Mouse (Mus musculus): ENCODE results near the gene Gbx1. TPM values are rescaled to one million over a fixed set of nuclear protein-coding genes. Genes with fewer than 3 reads are reported as not detected.
A peak's percentile ranks its signal among the peaks of the same experiment; 100 is the strongest.

Gbx1 gene
- polyA plus RNA-seq, 1 experiment from 2014 or later = 0.34 TPM

GRCm38 (mm10) chr5:24512271-24512670 is 14.7 kb downstream of the Gbx1 start:
- 57% methylated on average over 8 of the region's 8 CpGs for WGBS
- no peak overlapping the region for H3K27ac ChIP-seq (replicated peaks)
- no peaks in the 10 kb centered on the region for H3K9me3 ChIP-seq
- H3K36me3 ChIP-seq (replicated peaks) = no peaks in the 10 kb centered on the region
- 0 out of 2 replicates have a peak, but pooled peaks cover 12% of the 10 kb centered on the region for H3K27me3 ChIP-seq (replicated peaks; ENCODE audit: low read depth, poor library complexity, severe bottlenecking)
- DNase-seq (ENCODE audit: low spot score) = no peak
- H3K4me3 ChIP-seq = no peak overlapping the region
- peaks cover 19% of the 10 kb centered on the region for H3K4me1 ChIP-seq

- H3K9me3 ChIP-seq = no peaks in the 10 kb centered on the region
- WGBS = 54% methylated on average over 11 of the region's 11 CpGs
- peaks cover 15% of the 10 kb centered on the region for H3K27me3 ChIP-seq (replicated peaks; ENCODE audit: low read depth, poor library complexity, severe bottlenecking)
- no peak overlapping the region for H3K4me3 ChIP-seq
- no peak overlapping the region for H3K27ac ChIP-seq (replicated peaks)
- DNase-seq (ENCODE audit: low spot score) = peak; percentile 33
- no peaks in the 10 kb centered on the region for H3K36me3 ChIP-seq (replicated peaks)
- H3K4me1 ChIP-seq = peaks cover 20% of the 10 kb centered on the region
Observed at GRCm38 (mm10) chr5:24510635-24511034, 16.4 kb downstream of the Gbx1 start.

- no peak for DNase-seq (ENCODE audit: low spot score)
- WGBS = 92% methylated on average over 7 of the region's 7 CpGs
- H3K36me3 ChIP-seq (replicated peaks) = peaks cover 1% of the 10 kb centered on the region; the same call in 1 of the 2 replicates
- H3K27me3 ChIP-seq (replicated peaks; ENCODE audit: low read depth, poor library complexity, severe bottlenecking) = peaks cover 37% of the 10 kb centered on the region
- H3K4me3 ChIP-seq = no peak overlapping the region
- peaks cover 28% of the 10 kb centered on the region for H3K4me1 ChIP-seq
- H3K9me3 ChIP-seq = no peaks in the 10 kb centered on the region
- no peak overlapping the region for H3K27ac ChIP-seq (replicated peaks)
Observed at GRCm38 (mm10) chr5:24508406-24508805, 18.6 kb downstream of the Gbx1 start.

DNA sequence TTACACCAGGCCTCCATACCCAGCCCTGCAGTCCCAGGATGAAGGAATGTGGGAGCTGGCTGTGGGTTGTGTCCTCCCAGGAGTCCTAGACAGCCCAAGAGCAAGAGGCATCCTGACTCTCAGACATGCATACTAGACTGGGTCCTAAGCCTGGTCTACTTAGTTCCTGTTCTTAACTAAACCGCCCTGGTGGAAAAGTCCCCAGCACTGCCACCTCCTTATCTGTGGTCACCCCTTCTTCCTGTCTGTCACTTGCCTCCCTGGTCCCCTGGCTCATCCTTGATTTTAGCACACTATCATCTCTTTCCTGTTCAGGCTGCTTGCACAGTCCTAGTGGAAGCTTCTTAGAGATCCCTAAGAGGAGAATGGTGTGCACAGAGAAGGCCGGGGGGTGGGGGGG is 21.5 kb downstream of the Gbx1 start:
- WGBS = 59% methylated on average over 2 of the region's 2 CpGs

GRCm38 (mm10) chr5:24502786-24503185 is 24.2 kb downstream of the Gbx1 start:
- H3K4me1 ChIP-seq = peaks cover 50% of the 10 kb centered on the region
- no peaks in the 10 kb centered on the region for H3K9me3 ChIP-seq
- no peak overlapping the region for H3K4me3 ChIP-seq
- no peak overlapping the region for H3K27ac ChIP-seq (replicated peaks)
- peaks cover 57% of the 10 kb centered on the region for H3K36me3 ChIP-seq (replicated peaks)
- no peak for DNase-seq (ENCODE audit: low spot score)
- 72% methylated on average over 4 of the region's 4 CpGs for WGBS
- peaks cover 38% of the 10 kb centered on the region for H3K27me3 ChIP-seq (replicated peaks; ENCODE audit: low read depth, poor library complexity, severe bottlenecking)

More for the DNA sequence above, 21.5 kb downstream of the Gbx1 start:
- H3K4me1 ChIP-seq = peaks cover 28% of the 10 kb centered on the region
- no peak overlapping the region for H3K27ac ChIP-seq (replicated peaks)
- no peaks in the 10 kb centered on the region for H3K9me3 ChIP-seq
- H3K36me3 ChIP-seq (replicated peaks) = peaks cover 30% of the 10 kb centered on the region
- H3K27me3 ChIP-seq (replicated peaks; ENCODE audit: low read depth, poor library complexity, severe bottlenecking) = peaks cover 38% of the 10 kb centered on the region
- no peak for DNase-seq (ENCODE audit: low spot score)
- H3K4me3 ChIP-seq = no peak overlapping the region

DNA sequence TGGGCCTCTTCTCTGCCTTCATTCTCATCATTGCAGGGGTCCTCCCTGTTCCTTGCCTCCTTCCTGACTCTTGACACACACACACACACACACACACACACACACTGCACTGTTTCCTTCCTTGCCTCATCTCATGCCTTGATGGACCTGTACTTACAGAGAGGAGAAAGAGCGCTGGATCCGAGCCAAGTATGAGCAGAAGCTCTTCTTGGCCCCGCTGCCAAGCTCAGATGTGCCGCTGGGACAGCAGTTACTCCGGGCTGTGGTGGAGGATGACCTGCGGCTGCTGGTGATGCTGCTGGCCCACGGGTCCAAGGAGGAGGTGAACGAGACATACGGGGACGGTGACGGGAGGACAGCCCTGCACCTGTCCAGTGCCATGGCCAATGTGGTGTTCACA is 26.2 kb downstream of the Gbx1 start:
- Histone ChIP-seq H3K4me1 (peaks cover 68% of the 10 kb centered on the region), H3K9me3 (no peaks in the 10 kb centered on the region), H3K27ac (replicated peaks) (no peak overlapping the region), H3K36me3 (replicated peaks) (peaks cover 77% of the 10 kb centered on the region), H3K27me3 (replicated peaks; ENCODE audit: low read depth, poor library complexity, severe bottlenecking) (peaks cover 33% of the 10 kb centered on the region), H3K4me3 (no peak overlapping the region)
- no peak for DNase-seq (ENCODE audit: low spot score)
- 89% methylated on average over 11 of the region's 11 CpGs for WGBS

GRCm38 (mm10) chr5:24499113-24499512 is 27.9 kb downstream of the Gbx1 start:
- H3K4me1 ChIP-seq = peaks cover 59% of the 10 kb centered on the region
- H3K27ac ChIP-seq (replicated peaks) = no peak overlapping the region
- H3K27me3 ChIP-seq (replicated peaks; ENCODE audit: low read depth, poor library complexity, severe bottlenecking) = peaks cover 16% of the 10 kb centered on the region
- no peak for DNase-seq (ENCODE audit: low spot score)
- H3K4me3 ChIP-seq = no peak overlapping the region
- H3K9me3 ChIP-seq = no peaks in the 10 kb centered on the region
- 70% methylated on average over 10 of the region's 10 CpGs for WGBS
- peaks cover 94% of the 10 kb centered on the region for H3K36me3 ChIP-seq (replicated peaks)

DNA sequence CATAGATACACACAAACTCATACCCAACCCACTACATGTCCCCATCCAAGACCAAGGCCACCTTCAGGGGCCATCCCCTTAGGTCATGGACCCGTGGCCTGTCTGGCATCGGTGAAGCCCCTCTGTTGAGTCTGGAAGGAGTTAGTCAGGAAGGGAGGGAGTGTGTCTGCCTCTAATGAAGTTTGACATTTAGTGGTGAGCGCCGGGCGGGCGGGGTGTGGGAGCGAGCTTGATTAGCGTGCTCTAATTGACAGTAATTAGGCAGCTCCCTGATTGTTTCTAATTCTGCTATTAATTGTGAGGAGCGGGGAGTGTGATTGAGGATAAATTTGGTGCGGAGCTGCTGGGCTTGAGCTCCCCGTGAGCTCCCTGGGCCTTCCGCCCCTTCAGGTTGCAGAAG is 29.5 kb downstream of the Gbx1 start:
- H3K4me1 ChIP-seq = peaks cover 59% of the 10 kb centered on the region
- no peaks in the 10 kb centered on the region for H3K9me3 ChIP-seq
- no peak overlapping the region for H3K27ac ChIP-seq (replicated peaks)
- peaks cover 100% of the 10 kb centered on the region for H3K36me3 ChIP-seq (replicated peaks)
- 38% methylated on average over 12 of the region's 12 CpGs for WGBS
- no peaks in the 10 kb centered on the region; the same call in 1 of the 2 replicates for H3K27me3 ChIP-seq (replicated peaks; ENCODE audit: low read depth, poor library complexity, severe bottlenecking)
- no peak for DNase-seq (ENCODE audit: low spot score)
- no peak overlapping the region for H3K4me3 ChIP-seq

DNA sequence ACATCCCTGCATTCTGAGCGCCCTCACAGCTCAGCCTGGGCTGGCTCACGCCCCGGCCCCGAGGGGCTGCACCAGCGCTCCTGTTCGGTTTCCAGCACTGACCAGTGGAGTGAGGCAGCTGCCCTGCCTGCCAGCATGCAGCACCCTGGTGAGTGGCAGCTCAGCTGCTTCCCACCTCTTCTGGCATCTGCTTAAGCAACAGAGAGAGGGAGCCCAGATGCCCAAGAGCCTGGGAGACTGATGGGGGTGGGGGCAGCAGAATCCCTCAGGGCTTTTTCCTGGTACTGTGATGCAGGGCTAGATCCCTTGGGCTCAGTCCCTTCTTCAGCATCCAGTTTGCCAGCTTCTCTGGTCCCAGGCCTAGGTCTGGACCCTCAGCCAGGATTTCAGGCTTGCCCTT is 30.2 kb downstream of the Gbx1 start:
- H3K27ac ChIP-seq (replicated peaks) = no peak overlapping the region; the same call in 1 of the 2 replicates

DNA sequence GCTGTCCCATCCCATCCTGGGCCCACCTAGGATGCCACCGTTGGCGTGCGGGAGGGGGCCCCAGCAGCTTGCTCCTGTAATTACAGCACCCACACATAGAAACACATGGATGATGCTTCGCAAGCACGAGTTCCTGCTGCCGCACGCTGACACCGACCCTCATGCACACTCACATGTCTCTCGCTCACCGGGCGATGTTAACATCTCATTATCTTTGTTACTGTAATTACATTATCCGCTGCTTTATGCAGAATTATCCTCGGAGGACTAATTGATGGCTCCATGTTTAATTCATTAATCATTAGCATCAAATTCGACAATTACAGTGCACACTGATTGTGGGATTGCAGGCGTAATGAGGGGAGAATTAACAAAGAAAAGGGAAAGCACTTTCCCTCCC is 32.0 kb downstream of the Gbx1 start:
- H3K27me3 ChIP-seq (replicated peaks; ENCODE audit: low read depth, poor library complexity, severe bottlenecking) = no peaks in the 10 kb centered on the region
- peaks cover 100% of the 10 kb centered on the region for H3K36me3 ChIP-seq (replicated peaks)
- H3K9me3 ChIP-seq = no peaks in the 10 kb centered on the region
- H3K4me1 ChIP-seq = peaks cover 47% of the 10 kb centered on the region
- DNase-seq (ENCODE audit: low spot score) = no peak
- H3K27ac ChIP-seq (replicated peaks) = no peak overlapping the region
- H3K4me3 ChIP-seq = no peak overlapping the region
- WGBS = 89% methylated on average over 15 of the region's 15 CpGs

More for the DNA sequence above, 30.2 kb downstream of the Gbx1 start:
- no peak for DNase-seq (ENCODE audit: low spot score)
- Histone ChIP-seq H3K9me3 (no peaks in the 10 kb centered on the region), H3K4me3 (no peak overlapping the region), H3K4me1 (peaks cover 56% of the 10 kb centered on the region), H3K36me3 (replicated peaks) (peaks cover 100% of the 10 kb centered on the region), H3K27me3 (replicated peaks; ENCODE audit: low read depth, poor library complexity, severe bottlenecking) (no peaks in the 10 kb centered on the region)
- WGBS = 43% methylated on average over 6 of the region's 6 CpGs

- Histone ChIP-seq H3K4me1 (peaks cover 24% of the 10 kb centered on the region), H3K4me3 (no peak overlapping the region), H3K9me3 (no peaks in the 10 kb centered on the region), H3K36me3 (replicated peaks) (peaks cover 100% of the 10 kb centered on the region), H3K27ac (replicated peaks) (no peak overlapping the region), H3K27me3 (replicated peaks; ENCODE audit: low read depth, poor library complexity, severe bottlenecking) (no peaks in the 10 kb centered on the region)
- WGBS = 88% methylated on average over 16 of the region's 16 CpGs
- no peak for DNase-seq (ENCODE audit: low spot score)
Observed at GRCm38 (mm10) chr5:24492546-24493285, 34.3 kb downstream of the Gbx1 start.

DNA sequence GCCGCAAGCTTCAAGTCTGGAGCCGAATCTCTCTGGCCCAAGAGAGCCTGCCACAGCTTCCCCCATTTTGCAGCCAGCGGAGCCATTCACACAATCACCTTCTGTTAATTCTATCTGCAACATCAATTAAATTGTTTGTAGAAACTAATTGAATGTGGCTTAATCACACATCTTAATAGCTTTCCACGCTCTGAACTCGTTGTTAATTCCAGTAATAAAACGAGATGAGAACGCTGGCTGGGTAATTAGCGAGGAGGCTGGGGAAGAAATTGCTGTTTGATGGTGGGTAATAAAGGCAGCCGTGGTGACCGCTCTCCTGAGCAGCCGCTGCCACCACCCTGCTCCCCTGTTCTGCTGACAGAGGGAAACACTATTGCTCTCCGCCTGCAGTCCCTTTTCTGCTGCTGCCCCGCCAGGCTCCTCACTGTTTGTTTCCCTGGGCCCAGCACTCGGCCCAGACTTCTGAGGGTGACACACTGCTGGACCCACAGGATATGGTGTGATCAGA is 36.5 kb downstream of the Gbx1 start:
- WGBS = 80% methylated on average over 14 of the region's 14 CpGs
- Histone ChIP-seq H3K4me1 (peaks cover 14% of the 10 kb centered on the region), H3K36me3 (replicated peaks) (peaks cover 97% of the 10 kb centered on the region), H3K4me3 (no peak overlapping the region), H3K9me3 (no peaks in the 10 kb centered on the region), H3K27me3 (replicated peaks; ENCODE audit: low read depth, poor library complexity, severe bottlenecking) (peaks cover 5% of the 10 kb centered on the region), H3K27ac (replicated peaks) (no peak overlapping the region)
- no peak for DNase-seq (ENCODE audit: low spot score)

DNA sequence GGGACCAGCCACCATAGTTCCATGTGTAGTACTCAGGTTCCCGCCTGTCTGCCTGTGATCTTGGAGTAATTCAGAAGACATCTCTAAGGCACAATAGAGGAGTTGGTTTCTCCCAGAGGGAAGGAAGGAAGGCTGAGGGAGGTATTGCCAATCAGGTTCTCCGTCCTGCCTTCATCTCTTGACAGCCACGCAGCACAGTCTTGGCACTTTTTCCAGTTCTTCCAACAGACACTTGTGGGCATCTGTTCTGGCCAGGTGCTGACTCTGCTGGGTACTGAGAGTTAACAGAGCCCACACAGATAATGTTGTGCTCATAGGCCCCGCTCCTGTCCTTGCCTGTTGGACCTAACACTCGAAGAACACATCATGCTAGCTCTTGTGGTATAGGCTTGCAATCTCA is 40.3 kb downstream of the Gbx1 start:
- H3K4me3 ChIP-seq = no peak overlapping the region
- H3K27me3 ChIP-seq (replicated peaks; ENCODE audit: low read depth, poor library complexity, severe bottlenecking) = peaks cover 30% of the 10 kb centered on the region
- H3K4me1 ChIP-seq = peaks cover 48% of the 10 kb centered on the region
- H3K27ac ChIP-seq (replicated peaks) = no peak overlapping the region
- peaks cover 94% of the 10 kb centered on the region for H3K36me3 ChIP-seq (replicated peaks)
- no peaks in the 10 kb centered on the region for H3K9me3 ChIP-seq
- WGBS = 86% methylated on average over 5 of the region's 5 CpGs
- no peak for DNase-seq (ENCODE audit: low spot score)
